Mouse (Mus musculus) layer of hippocampus, adult 18-20 months (tissue): Measurements from ENCODE around the gene Ypel1. TPM values are rescaled to one million over a fixed set of nuclear protein-coding genes. Genes with fewer than 3 reads are reported as not detected.

Experiments used
- microRNA-seq, 2 experiments: library from miRNA; unstranded; fragments of <30 nt; microRNA quantifications; one replicate each; pipeline ENCODE4 v1.2.0; 2021
- total RNA-seq, 2 experiments: library from RNA; stranded (reverse); gene quantifications; 2 replicates each; pipeline ENCODE4 v1.2.3; 2021

The Ypel1 gene
- total RNA-seq, 2 experiments from 2014 or later = 35.7 to 36.5 TPM

Small RNA genes within 50 kb of the gene (microRNA-seq; reads per million reads assigned to microRNA genes)
- 62.4 to 69.8 reads per million in 2 experiments for gene Mir130b
- gene Mir301b = 1.2 to 2.0 reads per million in 2 experiments

Other genes with a start within 250 kb of the Ypel1 start
- gene Spag6l, start 240.2 kb upstream of the Ypel1 start, total RNA-seq = 10 to 100 TPM in 1 of 2 experiments, 1 to 10 TPM in 1; 9.8 to 11.9 TPM
- not detected for gene Igll1, start 205.7 kb upstream of the Ypel1 start, total RNA-seq
- gene Top3b, start 199.0 kb upstream of the Ypel1 start, total RNA-seq = 10 to 100 TPM; 59.1 to 68.6 TPM
- gene Vpreb1, start 198.9 kb upstream of the Ypel1 start, total RNA-seq = not detected
- 10 to 100 TPM; 54.7 to 56.3 TPM for gene Ppm1f, start 173.2 kb upstream of the Ypel1 start, total RNA-seq
- 100 to 1,000 TPM; 507 to 529 TPM for gene Mapk1, start 86.3 kb upstream of the Ypel1 start, total RNA-seq
- gene Ppil2, start 41.6 kb downstream of the Ypel1 start, total RNA-seq = 10 to 100 TPM; 90.6 to 96.2 TPM
- under 1 TPM in 1 of 2 experiments, not detected in 1; 0.92 TPM for gene 2610318N02Rik, start 55.5 kb downstream of the Ypel1 start, total RNA-seq
- gene Sdf2l1, start 62.7 kb downstream of the Ypel1 start, total RNA-seq = 10 to 100 TPM; 30.9 to 34.9 TPM
- 10 to 100 TPM; 24.2 to 26.5 TPM for gene Ydjc, start 74.9 kb downstream of the Ypel1 start, total RNA-seq
- gene Ccdc116, start 77.5 kb downstream of the Ypel1 start, total RNA-seq = 1 to 10 TPM; 1.9 to 2.7 TPM
- gene Ube2l3, start 133.0 kb downstream of the Ypel1 start, total RNA-seq = 100 to 1,000 TPM; 148 to 155 TPM
- gene Rimbp3, start 138.9 kb downstream of the Ypel1 start, total RNA-seq = 1 to 10 TPM; 3.4 to 3.7 TPM
- gene Hic2, start 163.9 kb downstream of the Ypel1 start, total RNA-seq = 1 to 10 TPM; 4.9 to 6.0 TPM
- gene Tmem191c, start 206.4 kb downstream of the Ypel1 start, total RNA-seq = 100 to 1,000 TPM in 1 of 2 experiments, 10 to 100 TPM in 1; 82.4 to 100 TPM